In genomic region chr7:31150566-31151300, GRCm38 (mm10) we compare ENCODE assay signal across 8 mouse cellular contexts. TPM values are rescaled to one million over a fixed set of nuclear protein-coding genes. Genes with fewer than 3 reads are reported as not detected.
DNase-seq lines count a peak whose midpoint lies in the region; ATAC-seq and TF ChIP-seq lines count a peak whose summit lies in the region.

No protein-coding gene starts in this region.

- TF ChIP-seq CTCF in brain, embryonic 14.5 days (IDR thresholded peaks at IDR 0.05; ENCODE audit: borderline replicate concordance, extremely low read depth, insufficient read depth, insufficient read length): no peak
- no peak for TF ChIP-seq CTCF in liver, embryonic 14.5 days (IDR thresholded peaks at IDR 0.05; ENCODE audit: low read depth)

- peak overlapping the region; percentile 97 for H3K9ac ChIP-seq in heart, embryonic 15.5 days
- H3K9ac ChIP-seq in liver, embryonic 14.5 days (replicated peaks): peak overlapping the region; percentile 70
- peak overlapping the region; percentile 90 for H3K9ac ChIP-seq in stomach, embryonic 15.5 days

- peak; percentile 96 for TF ChIP-seq POLR2A in brain, embryonic 14.5 days (IDR thresholded peaks at IDR 0.05; ENCODE audit: borderline replicate concordance, extremely low read depth, insufficient read depth, insufficient read length, poor library complexity, severe bottlenecking)

- H3K4me3 ChIP-seq in forebrain, embryonic 10.5 days: peak overlapping the region; percentile 88
- H3K4me3 ChIP-seq in heart, embryonic 15.5 days: peak overlapping the region; percentile 97
- peak overlapping the region; percentile 61 to 74 for H3K4me3 ChIP-seq in liver, embryonic 14.5 days (ENCODE audit: insufficient read depth in 1 of 2, low read depth in 2 of 2, low read length in 2 of 2)
- peak overlapping the region; percentile 81 for H3K4me3 ChIP-seq in stomach, embryonic 15.5 days (replicated peaks)

- peak overlapping the region; percentile 76 for H3K4me2 ChIP-seq in heart, embryonic 15.5 days
- H3K4me2 ChIP-seq in liver, embryonic 14.5 days (ENCODE audit: low read depth): peak overlapping the region; percentile 81
- H3K4me2 ChIP-seq in stomach, embryonic 15.5 days: peak overlapping the region; percentile 71

- peaks cover 21% of the 10 kb centered on the region for H3K36me3 ChIP-seq in forebrain, embryonic 10.5 days (replicated peaks)
- no peaks in the 10 kb centered on the region for H3K36me3 ChIP-seq in heart, embryonic 15.5 days
- H3K36me3 ChIP-seq in liver, embryonic 14.5 days (replicated peaks; ENCODE audit: control insufficient read depth, insufficient read depth, low read depth): no peaks in the 10 kb centered on the region
- no peaks in the 10 kb centered on the region for H3K36me3 ChIP-seq in stomach, embryonic 15.5 days

- under 1% methylated on average over 63 of the region's 63 CpGs for WGBS in forebrain, embryonic 10.5 days
- WGBS in heart, embryonic 15.5 days: under 1% methylated on average over 63 of the region's 63 CpGs
- under 1% methylated on average over 60 of the region's 63 CpGs for WGBS in liver, embryonic 14.5 days (ENCODE audit: insufficient replicate concordance)
- under 1% methylated on average over 63 of the region's 63 CpGs for WGBS in stomach, embryonic 15.5 days

- peaks cover 49% of the 10 kb centered on the region for H3K4me1 ChIP-seq in forebrain, embryonic 10.5 days
- H3K4me1 ChIP-seq in heart, embryonic 15.5 days (replicated peaks): peaks cover 51% of the 10 kb centered on the region
- peaks cover 8 to 32% of the 10 kb centered on the region in 2 experiments for H3K4me1 ChIP-seq in liver, embryonic 14.5 days (replicated peaks; ENCODE audit: control insufficient read depth in 2 of 2, insufficient read depth in 2 of 2, low read length in 1 of 2)
- peaks cover 48% of the 10 kb centered on the region for H3K4me1 ChIP-seq in stomach, embryonic 15.5 days

- H3K9me3 ChIP-seq in forebrain, embryonic 10.5 days: 0 out of 2 replicates have a peak, but pooled peaks cover 2% of the 10 kb centered on the region
- no peaks in the 10 kb centered on the region for H3K9me3 ChIP-seq in heart, embryonic 15.5 days (replicated peaks)
- H3K9me3 ChIP-seq in liver, embryonic 14.5 days (ENCODE audit: control insufficient read depth, low read length): no peaks in the 10 kb centered on the region
- no peaks in the 10 kb centered on the region for H3K9me3 ChIP-seq in stomach, embryonic 15.5 days

- ATAC-seq in heart, embryonic 15.5 days (replicated peaks; ENCODE audit: insufficient number of reproducible peaks, insufficient read depth, low FRiP score, low read depth): peak; percentile 87
- ATAC-seq in liver, embryonic 14.5 days (ENCODE audit: insufficient read depth): peak; percentile 80
- peak; percentile 89 for ATAC-seq in stomach, embryonic 15.5 days (ENCODE audit: insufficient read depth, low FRiP score, low read depth)

- peak overlapping the region; percentile 98 for H3K27ac ChIP-seq in forebrain, embryonic 10.5 days
- peak overlapping the region; percentile 95 for H3K27ac ChIP-seq in heart, embryonic 15.5 days
- no peak overlapping the region; the same call in none of the 2 replicates for H3K27ac ChIP-seq in liver, embryonic 14.5 days
- peak overlapping the region; percentile 92 for H3K27ac ChIP-seq in stomach, embryonic 15.5 days

- peak; percentile 83 for DNase-seq in CD4-positive, CD25-positive, alpha-beta regulatory T cell, adult 2 months (ENCODE audit: low read depth, low spot score)
- peak; percentile 95 for DNase-seq in brain, embryonic 14.5 days (ENCODE audit: low read depth)
- peak; percentile 79 for DNase-seq in forebrain, embryonic 10.5 days (ENCODE audit: extremely low spot score, low spot score)
- DNase-seq in kidney, postnatal 14 days: peak; percentile 94
- DNase-seq in liver, embryonic 14.5 days (ENCODE audit: low read depth in 3 of 3, low spot score in 3 of 3): peak in 2 of 3 experiments; percentile 47 to 56
- DNase-seq in neural tube, embryonic 10.5 days (ENCODE audit: extremely low spot score, low spot score): peak; percentile 86

- no peak for TF ChIP-seq EP300 in liver, embryonic 14.5 days (IDR thresholded peaks at IDR 0.05; ENCODE audit: low read depth)

- no peaks in the 10 kb centered on the region for H3K27me3 ChIP-seq in forebrain, embryonic 10.5 days (ENCODE audit: poor library complexity, severe bottlenecking)
- H3K27me3 ChIP-seq in heart, embryonic 15.5 days: no peaks in the 10 kb centered on the region
- H3K27me3 ChIP-seq in liver, embryonic 14.5 days (ENCODE audit: control insufficient read depth, insufficient read depth, low read length): no peaks in the 10 kb centered on the region
- no peaks in the 10 kb centered on the region for H3K27me3 ChIP-seq in stomach, embryonic 15.5 days (replicated peaks)

RNA-seq across cellular contexts. Expression of gene Gramd1a, which starts 5.0 kb away (rescaled TPM):
- 404 and 573 TPM in 2 replicates for polyA plus RNA-seq in brain, embryonic 14.5 days (2012; rRNA removed)
- polyA plus RNA-seq in forebrain, embryonic 10.5 days (2016; fragmentation: Nextera tagmentation; extraction: Ambion mirVana): 74.5 and 79.7 TPM in 2 replicates
- polyA plus RNA-seq in heart, embryonic 15.5 days (2015; fragmentation: Nextera tagmentation; extraction: Ambion mirVana): 41.4 and 56.8 TPM in 2 replicates
- 19.1 and 19.4 TPM in 2 replicates for polyA plus RNA-seq in liver, embryonic 14.5 days (2012; rRNA removed)
- polyA plus RNA-seq in liver, embryonic 14.5 days (2014; fragmentation: Nextera tagmentation; extraction: Ambion mirVana): 8.0 and 8.5 TPM in 2 replicates
- polyA plus RNA-seq in stomach, embryonic 15.5 days (2015; fragmentation: Nextera tagmentation; extraction: Ambion mirVana): 52.6 and 54.6 TPM in 2 replicates

RNA-seq across cellular contexts. Expression of gene Scn1b, which starts 23.9 kb away (rescaled TPM):
- 11.2 and 12.9 TPM in 2 replicates for polyA plus RNA-seq in brain, embryonic 14.5 days (2012; rRNA removed)
- 0.25 and 0.55 TPM in 2 replicates for polyA plus RNA-seq in forebrain, embryonic 10.5 days (2016; fragmentation: Nextera tagmentation; extraction: Ambion mirVana)
- 3.7 and 4.0 TPM in 2 replicates for polyA plus RNA-seq in heart, embryonic 15.5 days (2015; fragmentation: Nextera tagmentation; extraction: Ambion mirVana)
- 0.97 and 1.0 TPM in 2 replicates for polyA plus RNA-seq in liver, embryonic 14.5 days (2012; rRNA removed)
- 0.45 and 0.52 TPM in 2 replicates for polyA plus RNA-seq in liver, embryonic 14.5 days (2014; fragmentation: Nextera tagmentation; extraction: Ambion mirVana)
- polyA plus RNA-seq in stomach, embryonic 15.5 days (2015; fragmentation: Nextera tagmentation; extraction: Ambion mirVana): 2.1 and 2.9 TPM in 2 replicates

RNA-seq across cellular contexts. Expression of gene Hpn, which starts 35.6 kb away (rescaled TPM):
- 0.62 and 1.00 TPM in 2 replicates for polyA plus RNA-seq in brain, embryonic 14.5 days (2012; rRNA removed)
- polyA plus RNA-seq in forebrain, embryonic 10.5 days (2016; fragmentation: Nextera tagmentation; extraction: Ambion mirVana): 1.4 and 1.9 TPM in 2 replicates
- polyA plus RNA-seq in heart, embryonic 15.5 days (2015; fragmentation: Nextera tagmentation; extraction: Ambion mirVana): 1.5 and 4.8 TPM in 2 replicates
- polyA plus RNA-seq in liver, embryonic 14.5 days (2012; rRNA removed): 44.7 and 48.0 TPM in 2 replicates
- 43.3 and 44.8 TPM in 2 replicates for polyA plus RNA-seq in liver, embryonic 14.5 days (2014; fragmentation: Nextera tagmentation; extraction: Ambion mirVana)
- 35.3 and 36.9 TPM in 2 replicates for polyA plus RNA-seq in stomach, embryonic 15.5 days (2015; fragmentation: Nextera tagmentation; extraction: Ambion mirVana)
